Mouse (Mus musculus): Measurements from ENCODE around the gene Cyb561d2.

Gene Cyb561d2

DNA sequence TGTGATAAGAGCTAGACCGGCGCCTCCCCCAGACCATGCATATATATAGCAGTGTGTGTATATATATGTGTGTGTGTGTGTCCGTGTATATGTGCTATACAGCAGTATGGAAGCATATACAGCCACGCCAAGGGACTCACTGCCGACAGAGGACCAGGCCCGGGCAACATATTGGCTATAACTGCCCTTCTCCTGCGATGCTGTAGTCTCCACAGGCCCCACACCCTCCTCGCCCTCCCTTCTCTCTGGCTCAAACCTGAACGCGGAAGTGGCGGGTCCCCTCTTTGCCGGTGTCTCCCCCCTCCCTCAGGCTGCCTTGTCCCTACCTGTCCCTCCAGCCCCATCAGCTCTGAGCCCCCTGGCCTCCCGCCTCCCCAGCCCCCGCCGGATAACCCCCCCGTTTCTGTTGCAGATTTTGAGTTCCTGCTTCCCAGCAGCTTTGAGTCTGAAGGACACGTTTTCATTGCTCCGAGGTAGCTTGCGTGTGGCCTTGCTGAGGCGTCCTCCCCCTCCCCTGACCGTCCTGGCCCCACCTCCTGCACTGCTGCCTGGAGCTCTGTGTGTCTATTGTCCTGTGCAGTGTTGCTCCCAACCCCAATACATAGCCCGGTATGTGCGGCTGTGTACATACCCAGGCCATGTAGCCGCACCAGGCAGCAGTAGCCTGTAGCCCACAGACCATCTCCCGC, 20.1 kb downstream of the Cyb561d2 start:
- no peak for DNase-seq (ENCODE audit: low spot score)

DNA sequence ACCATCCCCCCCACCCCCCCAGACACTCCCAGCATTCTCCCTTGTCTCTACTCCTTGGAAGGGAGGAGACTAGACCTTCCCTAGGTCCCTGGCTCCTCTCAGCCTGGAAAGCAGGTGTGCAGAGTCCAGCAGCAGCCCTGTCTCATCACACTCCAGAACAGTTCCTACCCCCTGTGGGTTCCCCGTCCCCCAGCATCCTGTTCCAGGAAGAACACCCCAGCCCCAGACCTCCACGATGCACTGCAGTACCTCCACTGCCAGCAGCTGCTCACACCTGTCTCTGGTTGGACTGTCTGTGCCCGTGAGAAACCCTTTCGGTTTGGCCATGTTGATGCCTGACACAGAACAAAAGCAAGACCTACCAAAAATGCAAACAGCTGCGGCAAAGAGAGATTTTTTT, 20.8 kb downstream of the Cyb561d2 start:
- no peak for DNase-seq (ENCODE audit: low spot score)

DNA sequence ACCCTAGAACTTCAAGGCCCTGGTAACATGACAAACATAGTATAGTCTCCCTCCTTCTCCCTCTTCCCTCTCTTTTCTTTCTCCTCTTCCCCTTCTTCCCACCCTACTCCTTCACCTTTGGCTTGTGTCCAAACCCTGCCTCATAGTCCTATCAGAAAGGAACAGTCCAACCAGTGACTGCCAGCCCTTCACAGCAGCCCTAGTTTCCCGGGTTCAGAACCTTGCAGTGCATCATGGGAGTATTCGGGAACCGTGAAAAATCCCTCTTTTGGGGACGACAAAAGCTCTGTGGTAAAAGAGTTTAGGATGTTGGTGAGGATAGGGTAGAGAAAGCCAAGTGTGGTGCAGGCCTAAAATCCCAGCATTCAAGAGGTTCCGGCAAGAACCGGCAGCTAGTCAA, 21.7 kb downstream of the Cyb561d2 start:
- DNase-seq (ENCODE audit: low spot score) = no peak

DNA sequence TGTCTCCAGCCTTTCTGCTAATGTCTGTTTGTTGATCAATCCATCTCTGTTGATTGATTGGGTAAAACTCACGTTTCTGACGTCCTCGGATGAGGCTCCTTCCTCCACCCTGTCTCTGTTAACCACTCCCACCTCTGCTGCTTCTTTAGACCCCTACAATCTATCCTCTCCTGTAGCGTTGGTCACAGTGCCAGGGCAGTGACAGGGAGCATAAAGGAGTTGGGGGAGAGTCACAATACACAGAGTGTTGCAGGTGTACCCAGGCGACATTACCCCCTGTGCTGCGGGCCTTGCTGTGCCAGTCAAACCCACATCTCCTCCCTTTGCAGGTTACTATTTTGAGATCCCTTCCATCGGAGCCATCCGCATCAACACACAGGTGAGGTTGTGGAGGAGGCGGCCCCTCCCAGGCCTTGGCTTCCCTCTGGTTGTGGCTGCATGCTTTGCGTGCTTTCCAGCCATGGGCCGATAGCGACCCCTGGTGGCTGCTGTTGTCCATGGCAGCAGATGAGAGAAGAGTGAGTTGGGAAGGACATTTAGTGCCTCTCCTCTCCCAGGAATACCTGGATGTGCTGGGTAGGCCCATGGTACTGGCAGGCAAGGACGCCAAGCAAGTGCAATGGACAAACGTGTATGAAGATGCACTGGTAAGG, 27.6 kb downstream of the Cyb561d2 start:
- peak; percentile 64 for DNase-seq (ENCODE audit: low spot score)

DNA sequence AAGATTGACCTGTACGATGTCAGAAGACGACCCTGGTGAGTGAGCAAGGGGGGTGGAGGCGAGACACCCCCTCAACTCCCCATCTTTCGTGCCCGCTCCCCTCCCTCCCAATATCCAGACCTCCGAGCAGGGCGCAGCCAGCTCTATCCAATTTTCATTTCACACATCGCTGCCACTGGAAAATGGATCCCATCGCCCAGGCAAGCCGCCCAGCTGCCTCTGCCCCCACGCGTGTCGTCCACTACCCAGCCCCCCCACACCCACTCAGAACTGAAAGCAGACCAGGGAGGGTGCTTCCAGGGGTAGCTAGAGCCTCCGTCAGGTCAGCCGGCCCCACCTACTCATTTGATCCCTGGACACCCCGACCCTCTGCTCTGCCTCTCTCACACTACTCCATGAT, 29.7 kb downstream of the Cyb561d2 start:
- DNase-seq (ENCODE audit: low spot score) = no peak

DNA sequence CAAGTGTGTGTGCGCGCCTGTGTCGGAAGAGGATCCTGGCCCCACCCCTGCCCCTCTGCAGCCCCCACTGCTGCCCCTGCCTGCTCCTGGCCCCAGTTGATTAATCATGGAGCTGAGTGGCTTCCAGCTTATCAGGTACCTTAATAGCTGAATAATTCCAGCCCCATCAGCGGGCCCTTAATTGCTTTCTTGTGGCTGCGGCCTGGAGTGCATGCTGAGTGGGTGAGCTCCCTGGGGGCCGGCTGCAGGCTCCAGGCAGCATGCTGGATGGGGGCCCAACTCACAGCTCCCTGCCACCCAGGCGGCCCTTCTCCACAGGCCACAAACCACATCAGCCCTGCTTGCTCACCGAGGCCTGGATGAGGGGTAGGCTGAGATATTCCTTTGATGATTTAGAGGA, 30.6 kb downstream of the Cyb561d2 start:
- DNase-seq (ENCODE audit: low spot score) = no peak

DNA sequence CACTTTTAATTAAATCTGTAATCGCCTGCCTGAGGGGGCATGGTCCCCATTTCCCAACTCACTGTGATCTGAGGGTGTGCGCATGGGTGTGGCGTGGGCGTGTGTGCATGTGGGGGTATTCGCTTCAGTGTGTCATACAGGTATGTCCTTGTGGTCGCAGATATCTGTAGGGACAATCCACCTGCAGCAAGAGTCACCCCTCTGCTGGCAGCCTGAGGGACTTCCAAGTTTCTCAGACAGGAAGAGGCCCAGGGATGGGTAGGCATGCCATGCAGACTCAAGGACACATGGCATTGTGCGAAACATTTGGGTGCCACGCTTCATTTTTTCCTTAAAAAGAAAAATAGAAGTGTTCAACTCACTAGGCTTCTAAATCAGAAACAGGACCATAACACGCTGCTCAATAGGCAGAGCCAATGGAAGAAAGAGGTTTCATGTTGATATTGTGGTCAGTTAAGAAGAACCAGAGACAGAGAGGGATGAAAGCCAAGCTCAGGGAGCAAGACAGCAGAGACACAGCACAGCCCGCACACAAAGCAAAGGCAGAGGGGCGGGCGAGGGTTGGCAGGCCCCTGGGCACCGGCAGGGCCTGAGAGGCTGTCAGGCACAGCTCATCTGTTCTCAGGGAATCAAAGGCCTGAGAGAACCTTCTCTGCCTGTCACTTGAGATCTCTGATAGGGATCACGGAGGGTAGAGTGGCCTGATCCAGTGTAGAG, 31.5 kb downstream of the Cyb561d2 start:
- DNase-seq (ENCODE audit: low spot score) = no peak

DNA sequence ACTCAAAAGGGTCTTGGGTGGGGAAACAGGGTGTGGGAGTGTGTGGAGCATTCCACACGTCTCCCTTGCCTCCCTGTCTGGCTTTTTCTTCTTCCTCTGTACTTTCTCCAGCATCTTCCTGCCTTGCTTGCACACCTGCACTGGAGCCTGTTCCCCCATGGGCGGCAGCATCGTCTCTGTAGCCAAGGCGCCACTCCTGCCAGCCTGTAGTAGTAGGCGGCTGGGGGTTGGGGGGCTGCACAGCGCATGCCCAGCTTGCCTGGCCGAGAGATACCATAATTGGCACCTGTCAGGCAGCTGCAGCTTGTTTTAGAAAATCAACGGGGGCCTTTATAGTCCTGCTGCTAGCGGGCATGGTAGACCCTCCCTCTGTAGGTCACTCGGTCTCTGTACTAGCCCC, 33.7 kb downstream of the Cyb561d2 start:
- peak; percentile 43 for DNase-seq (ENCODE audit: low spot score)

DNA sequence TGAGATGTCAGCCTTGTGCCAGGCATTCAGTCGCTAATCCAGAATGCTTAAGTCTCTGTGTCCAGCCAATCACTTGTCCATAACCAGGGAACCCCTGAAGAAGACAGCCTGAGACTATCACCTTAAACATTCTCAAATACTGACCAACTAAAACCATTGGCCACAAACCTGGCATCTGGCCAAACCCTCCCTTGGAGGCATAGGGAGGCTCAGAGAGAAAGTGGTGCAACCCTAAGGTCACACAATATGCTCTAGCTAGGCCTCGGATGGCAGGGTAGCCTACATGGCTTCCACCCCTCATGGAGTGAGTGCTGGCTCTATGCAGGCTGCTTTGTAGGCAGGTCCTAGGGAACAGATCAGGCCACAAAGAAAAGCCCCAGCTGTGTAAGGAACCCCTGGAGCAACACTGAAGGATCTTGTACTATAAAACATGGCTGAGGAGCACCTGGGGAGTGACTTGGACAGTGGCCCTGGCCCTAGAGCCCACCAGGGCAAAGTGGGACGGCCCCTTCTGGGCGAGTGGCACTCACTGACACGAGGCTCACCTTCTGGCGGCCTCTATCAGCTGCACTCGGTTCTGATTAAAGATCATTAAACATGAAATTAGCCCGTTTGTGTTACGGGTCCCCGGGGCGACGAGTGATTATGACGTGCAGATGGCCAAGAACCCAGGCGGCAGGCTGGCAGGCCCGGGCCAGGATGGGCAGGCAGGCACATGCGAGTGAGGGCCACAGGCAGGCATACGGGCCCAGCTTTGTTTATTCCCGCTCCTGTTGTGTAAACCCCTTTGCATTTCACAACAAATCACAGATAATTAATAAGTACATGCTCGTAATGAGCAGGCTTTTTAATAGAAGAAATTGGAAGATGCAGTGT, 37.1 kb downstream of the Cyb561d2 start:
- no peak for DNase-seq (ENCODE audit: low spot score)

DNA sequence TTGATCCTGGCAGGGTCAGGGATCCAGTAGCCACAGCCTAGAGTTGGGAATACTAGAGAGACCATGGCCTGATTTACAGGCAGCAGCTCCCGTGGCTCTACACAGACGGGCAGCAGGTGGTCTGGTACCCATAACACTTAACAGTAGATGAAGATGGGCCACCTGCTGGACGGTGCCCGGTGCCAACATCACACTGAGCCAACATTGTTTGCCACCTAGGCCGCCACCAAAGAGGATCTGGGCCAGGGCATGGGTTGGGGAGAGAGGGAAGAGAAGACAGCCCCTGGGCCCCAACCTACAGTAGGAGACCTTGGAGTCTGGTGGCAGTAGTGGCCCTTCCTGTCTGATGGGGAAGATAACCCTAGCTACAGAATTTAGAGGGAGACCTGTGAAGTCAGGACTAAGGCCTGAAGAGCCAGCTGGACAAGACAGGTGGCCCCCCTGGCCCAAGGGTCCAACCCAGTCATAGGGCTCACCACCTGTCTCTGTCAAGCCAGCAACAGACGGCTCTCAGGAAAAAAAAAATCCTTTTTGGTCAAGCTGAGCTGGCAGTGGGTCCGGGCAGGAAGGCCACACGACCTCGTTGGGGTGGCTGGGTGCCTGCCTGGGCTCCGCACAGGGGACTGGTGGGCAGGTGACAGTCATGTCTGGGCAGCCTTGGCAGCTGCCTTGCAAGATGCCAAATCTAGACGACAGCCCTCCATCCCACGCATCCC, 39.7 kb downstream of the Cyb561d2 start:
- no peak for DNase-seq (ENCODE audit: low spot score)

DNA sequence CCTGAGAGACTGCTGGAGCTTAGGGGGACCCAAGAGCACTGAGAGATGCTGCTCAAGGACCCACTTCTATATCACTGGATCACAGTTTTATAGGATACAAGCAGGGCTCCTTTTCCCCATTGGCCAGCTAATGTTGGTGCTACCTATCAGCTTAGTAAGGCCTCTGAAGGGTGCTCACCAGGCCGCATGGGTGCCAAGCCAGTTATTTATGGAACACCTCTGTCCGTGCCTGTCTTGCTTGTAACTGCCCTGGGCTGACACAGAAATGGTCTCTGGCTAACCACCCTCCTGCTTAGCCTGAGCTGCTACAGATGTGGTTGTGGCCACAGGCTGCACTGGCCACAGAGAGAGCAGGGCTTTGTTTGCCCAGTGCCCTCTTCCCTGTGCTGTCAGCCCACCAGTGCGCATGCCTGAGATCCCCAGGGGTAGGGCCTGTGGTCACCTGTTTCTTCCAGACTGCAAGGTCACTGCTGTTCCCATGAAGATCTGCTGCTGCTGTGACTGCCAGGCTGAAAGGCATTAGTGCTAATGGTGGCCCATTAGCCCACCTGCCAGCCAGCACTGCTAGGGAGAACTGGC, 41.2 kb downstream of the Cyb561d2 start:
- no peak for DNase-seq (ENCODE audit: low spot score)

DNA sequence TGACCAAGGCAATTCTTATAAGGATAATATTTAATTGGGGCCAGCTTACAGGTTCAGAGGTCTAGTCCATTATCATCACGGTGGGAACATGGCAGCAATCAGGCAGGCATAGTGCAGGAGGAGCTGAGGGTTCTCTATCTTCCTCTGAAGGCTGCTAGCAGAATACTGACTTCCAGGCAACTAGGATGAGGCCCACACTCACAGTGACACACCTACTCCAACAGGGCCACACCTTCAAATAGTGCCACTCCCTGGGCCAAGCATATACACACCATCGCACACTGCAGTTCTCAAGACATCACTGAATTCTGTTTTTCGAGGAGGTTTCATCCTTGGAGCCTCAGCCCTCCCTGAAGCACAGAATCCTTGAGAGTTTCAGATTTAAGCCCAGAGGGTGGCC, 45.6 kb downstream of the Cyb561d2 start:
- no peak for DNase-seq (ENCODE audit: low spot score)

DNA sequence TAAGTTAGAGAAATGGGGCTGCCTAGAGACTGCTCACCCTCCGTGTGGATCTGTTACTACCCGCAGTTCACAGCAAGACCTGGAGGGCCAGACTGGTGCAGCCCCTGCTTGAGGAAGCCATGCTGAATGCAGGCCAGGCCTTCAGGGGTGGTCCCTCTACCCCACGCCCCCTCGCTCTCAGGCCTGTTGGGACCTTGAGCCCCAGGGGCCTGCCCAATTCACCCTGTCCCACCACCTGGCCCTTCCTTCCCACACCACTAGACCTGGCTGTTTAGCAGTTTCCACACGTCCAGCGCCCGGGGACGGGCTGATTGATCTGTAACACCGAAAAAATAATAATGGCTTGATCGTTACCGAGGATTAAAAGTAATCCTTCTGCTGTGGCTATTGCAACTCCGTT, 47.8 kb downstream of the Cyb561d2 start:
- DNase-seq (ENCODE audit: low spot score) = no peak

DNA sequence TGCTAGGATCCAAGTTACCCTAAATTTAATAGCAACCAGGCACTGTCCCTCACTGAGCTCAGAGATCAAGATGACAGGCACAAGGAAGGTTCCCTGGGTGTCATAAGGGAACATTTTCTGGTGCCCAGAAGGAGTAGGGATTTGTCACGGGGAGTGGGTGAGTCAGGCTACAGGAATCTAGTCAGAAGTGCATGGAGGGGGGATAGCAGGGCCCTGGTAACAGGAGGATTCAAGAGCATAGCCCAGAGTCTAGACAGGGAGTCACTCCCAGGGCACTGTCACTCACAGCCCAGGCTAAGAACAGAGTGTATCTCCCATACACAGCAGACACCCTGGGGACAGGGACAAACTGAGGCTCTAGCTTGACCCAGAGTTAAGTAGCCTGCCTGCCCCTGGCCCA, 48.5 kb downstream of the Cyb561d2 start:
- no peak for DNase-seq (ENCODE audit: low spot score)

DNA sequence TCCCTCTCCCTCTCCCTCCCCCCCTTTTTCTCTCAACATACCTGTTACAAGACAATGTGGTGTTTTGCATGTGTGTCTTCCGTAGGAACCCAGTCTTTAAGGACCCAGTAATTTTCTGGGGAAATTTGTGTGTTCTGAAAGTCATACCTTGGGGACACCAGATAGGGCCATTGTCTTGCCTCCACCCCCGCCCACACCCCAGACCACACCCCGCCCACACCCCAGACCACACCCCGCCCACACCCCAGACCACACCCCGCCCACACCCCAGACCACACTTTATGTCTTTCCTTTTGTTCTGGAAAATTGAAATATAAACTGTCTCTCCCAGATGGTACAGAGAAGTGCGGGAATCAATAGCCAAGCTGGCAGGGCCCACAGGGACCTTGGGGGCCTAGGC, 51.4 kb downstream of the Cyb561d2 start:
- DNase-seq (ENCODE audit: low spot score) = no peak

DNA sequence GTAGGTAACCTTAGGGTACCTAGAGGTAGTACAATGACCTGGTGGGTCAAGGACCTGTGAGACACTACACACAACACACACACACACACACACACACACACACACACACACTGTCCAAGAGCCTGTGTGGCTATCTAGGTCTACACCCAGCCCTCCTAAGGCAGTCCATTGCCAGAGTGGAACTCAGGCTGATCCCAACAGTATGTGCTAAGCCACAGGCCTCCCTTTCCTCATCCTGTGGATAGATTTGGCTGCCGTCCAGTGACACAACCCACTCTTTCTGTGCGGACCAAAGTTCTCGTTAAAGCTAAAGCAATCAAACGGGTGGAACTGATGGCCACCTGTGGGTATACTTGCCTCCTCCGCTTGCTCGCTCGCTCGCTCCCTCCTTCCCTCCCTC, 51.8 kb downstream of the Cyb561d2 start:
- no peak for DNase-seq (ENCODE audit: low spot score)
